Mouse (Mus musculus): ENCODE results near the gene C2cd5.

DNA sequence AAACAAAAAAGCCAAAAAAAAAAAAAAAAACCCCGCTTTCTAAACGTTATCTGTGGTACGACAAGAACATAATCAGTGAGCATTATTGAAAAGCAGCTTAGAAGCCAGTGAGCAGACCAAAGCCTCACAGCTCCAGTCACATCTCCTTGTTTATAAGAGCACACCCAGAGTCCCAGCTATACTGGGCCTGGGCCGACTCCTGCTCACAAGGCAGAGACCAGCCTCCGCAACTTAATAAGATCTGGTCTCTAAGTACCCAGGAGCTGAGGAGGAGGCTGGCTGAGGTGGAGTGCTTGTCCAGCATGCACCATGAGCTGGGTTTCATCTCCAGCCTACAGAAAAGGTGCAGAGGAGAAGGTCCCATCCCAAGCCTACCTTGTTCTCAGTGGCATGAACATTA is 29.9 kb downstream of the C2cd5 start:
- TF ChIP-seq POLR2A (IDR thresholded peaks at IDR 0.05; ENCODE audit: insufficient read depth, low read depth, low read length) (no peak), CTCF (IDR thresholded peaks at IDR 0.05; ENCODE audit: insufficient read depth, low read depth, low read length) (no peak)

All from olfactory bulb, adult 2 months (tissue).